Mouse (Mus musculus): Measurements from ENCODE around the gene Morn1.

Morn1 gene

DNA sequence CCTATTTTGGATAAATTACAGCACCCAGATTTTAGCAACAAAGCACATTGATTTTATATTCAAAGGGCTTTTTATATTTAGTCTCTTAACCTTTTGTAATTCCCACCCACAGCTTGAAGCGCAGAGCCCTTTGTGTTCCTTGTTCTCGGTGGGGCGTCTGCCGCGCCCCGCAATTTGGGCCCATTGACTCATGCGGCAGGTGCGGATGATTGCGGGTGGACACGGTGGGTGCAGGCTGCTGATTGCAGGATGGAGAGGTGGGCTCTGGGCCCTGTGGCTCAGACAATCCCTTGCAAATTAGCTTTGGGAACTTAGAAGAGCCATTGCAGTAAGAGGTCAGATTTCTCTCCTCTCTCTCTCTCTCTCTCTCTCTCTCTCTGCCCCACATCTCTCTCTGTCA, 31.9 kb downstream of the Morn1 start:
- DNase-seq (ENCODE audit: low spot score): no peak

DNA sequence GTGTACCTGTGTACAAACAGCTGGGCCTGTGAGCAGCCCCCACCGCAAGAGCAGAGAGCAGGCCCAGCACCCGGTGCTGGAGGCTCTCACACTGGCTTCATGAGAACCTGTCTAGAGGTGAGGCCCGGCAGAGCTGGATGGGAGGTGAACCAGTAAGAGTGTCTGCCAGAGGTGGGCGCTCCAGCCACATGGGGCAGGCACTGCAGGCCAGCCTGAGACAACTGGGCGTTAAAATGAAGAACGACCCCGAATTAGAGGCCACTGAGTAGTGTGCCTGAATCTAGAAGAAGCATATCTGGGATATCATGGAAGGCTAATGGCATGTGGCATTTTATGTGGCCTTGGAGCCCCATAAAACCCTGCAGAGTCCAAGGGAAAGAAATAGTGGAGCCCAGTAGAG, 33.7 kb downstream of the Morn1 start:
- no peak for DNase-seq (ENCODE audit: low spot score)

DNA sequence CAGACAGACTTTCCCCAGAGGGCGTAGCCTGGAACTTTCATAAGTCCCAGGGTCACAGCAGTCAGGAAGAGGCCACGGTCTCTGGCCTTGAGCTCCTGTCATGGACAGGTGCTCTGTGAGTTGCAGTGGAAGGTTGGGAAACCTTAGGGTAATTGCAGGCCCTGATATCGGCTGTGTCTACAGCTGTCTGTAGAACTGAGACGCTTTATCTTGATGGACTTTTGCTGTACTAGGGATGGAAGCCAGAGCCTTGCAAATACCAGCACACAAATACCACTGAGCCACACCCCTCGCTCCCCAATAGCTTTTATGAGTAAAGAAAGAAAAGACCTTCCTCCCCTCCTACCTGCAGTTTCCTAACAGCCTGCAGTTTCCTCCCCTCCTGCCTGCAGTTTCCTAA, 34.2 kb downstream of the Morn1 start:
- DNase-seq (ENCODE audit: low spot score): no peak

DNA sequence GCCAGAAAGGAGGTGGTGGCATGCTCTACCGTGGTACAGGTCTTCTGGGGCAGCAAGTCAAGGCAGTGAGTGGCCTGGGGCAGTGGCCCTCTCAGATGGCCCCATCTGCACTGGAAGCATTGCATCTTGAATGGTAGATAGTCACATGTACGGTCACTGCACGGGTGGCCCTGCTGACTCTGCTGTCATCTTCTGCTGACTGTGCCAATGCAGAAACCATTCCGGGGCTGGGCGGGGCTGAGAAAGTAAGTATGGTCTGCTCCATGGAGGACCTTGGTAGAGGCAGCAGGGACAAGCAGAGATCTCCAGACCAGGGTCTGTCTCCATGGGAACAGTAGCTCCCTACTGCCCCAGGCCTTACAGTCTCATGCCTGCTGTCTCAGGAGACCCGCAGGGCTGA, 34.8 kb downstream of the Morn1 start:
- DNase-seq (ENCODE audit: low spot score): no peak

DNA sequence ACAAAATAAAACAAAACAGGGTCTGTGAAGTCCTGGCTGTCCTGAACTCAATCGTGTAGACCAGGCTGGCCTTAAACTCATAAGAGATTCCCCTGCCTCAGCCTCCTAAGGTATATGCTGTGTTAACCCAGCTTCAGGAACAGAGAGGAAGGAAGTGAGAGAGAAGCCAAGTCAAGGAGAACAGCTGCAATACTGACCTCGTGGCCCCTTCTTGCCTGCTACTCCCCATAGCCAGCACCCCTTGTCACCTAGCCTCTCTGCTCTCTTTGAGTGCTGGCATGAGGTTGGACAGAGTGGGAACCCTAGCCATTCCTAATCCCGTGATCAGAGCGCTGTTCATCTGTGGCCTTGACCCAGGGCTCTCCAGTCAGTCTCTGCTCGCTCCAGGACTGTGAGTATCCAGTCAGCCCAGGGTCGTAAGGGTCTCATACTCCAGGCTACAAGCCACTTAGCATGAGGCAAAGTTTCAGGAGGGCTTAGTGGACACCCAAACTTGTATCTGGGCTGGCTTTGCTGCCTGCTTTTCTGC, 35.6 kb downstream of the Morn1 start:
- DNase-seq (ENCODE audit: low spot score): no peak

DNA sequence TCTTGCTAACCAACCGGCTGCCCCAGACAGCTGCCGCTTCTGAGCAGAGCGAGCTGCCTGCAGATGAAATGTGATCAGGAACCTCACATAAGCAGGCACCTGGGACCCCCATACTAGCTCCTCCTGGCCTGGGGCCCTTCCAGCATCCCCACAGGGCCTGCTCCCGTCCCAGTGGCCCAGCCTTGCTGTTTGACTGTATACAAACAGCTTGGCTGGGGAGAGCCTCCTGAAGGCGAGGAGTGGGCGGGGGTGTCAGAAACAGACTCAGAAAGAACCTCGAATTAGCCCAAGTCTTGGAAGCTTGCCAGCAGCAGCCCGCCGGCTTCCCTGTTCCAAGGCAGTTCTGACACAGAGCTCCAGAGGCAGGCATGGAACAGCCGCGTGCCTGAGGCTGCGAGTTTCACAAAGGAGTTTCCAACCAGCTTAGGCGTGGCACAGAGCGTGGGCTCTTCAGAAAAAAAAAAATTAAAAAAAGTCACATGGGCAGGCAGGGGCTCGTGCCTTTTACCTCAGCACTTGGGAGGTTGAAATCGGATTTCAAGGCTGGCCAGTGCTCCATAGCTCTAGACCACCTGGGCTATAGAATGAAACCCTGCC, 36.2 kb downstream of the Morn1 start:
- DNase-seq (ENCODE audit: low spot score): peak; percentile 95

DNA sequence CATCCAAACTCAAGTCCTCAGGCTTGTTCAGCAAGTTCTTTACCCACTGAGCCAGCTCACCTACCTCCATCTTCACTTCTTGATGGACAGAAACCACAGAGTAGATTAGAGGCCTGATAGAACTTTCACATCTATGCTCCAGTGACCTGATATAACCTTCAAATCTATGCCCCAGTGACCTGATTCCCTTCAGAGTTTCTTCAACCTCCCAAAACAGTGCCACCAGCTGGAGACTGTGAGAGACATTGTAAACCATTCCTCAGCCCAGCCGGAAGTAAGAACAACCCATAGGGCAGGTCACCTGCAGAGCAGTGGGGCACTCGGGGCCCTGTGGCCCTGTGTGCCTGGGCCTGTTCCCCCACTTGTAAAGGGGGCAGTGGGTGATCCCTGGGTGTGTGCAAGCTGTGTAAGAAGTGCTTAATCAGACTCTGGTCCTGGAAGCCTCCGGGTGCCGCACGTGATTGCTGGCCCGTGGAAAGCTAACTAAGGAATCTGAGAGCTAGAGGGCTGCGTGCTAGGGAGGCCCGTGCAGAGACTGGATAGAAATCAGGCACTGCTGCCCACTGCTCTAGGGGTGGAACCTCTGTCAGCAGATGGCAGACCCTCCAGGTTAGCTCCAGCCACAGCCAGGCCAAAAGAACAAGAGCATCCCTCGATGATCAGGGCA, 37.6 kb downstream of the Morn1 start:
- DNase-seq (ENCODE audit: low spot score): no peak

DNA sequence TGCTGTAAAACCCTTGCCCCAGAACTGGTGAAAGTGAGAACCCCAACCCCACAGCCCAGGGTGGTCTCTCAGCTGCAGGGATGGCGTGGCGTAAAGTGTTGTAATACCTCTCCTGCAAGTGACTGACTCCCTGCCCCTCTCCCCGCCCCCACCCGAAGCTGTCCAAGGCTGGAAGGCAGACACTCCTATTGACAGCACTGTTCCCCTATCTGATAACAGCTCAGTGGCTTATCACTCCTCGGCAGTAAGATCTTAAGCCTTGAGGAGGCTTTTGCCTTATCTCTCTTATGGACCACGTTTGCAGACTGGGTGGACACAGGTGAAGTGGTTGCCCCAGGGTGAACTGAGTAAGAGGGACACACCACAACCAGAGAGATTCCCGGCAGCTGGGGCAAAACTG, 38.9 kb downstream of the Morn1 start:
- no peak for DNase-seq (ENCODE audit: low spot score)

DNA sequence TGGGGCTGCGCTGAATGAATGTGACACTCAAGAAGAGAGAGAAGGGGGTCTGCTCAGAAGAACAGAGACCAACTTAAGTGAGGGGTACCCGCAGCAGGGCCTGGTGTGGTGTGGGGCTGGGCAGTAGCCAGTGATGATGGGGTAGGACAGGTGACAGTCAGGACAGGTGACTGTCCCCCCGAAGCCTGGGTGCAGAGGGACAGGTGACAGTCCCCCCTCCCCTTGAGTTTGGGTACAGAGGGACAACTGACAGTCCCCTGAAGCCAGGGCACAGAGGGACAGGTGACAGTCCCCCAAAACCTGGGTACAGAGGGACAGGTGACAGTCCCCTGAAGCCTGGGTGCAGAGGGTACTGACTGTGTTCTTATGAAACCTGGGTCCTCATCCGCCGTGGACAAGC, 39.8 kb downstream of the Morn1 start:
- no peak for DNase-seq (ENCODE audit: low spot score)

DNA sequence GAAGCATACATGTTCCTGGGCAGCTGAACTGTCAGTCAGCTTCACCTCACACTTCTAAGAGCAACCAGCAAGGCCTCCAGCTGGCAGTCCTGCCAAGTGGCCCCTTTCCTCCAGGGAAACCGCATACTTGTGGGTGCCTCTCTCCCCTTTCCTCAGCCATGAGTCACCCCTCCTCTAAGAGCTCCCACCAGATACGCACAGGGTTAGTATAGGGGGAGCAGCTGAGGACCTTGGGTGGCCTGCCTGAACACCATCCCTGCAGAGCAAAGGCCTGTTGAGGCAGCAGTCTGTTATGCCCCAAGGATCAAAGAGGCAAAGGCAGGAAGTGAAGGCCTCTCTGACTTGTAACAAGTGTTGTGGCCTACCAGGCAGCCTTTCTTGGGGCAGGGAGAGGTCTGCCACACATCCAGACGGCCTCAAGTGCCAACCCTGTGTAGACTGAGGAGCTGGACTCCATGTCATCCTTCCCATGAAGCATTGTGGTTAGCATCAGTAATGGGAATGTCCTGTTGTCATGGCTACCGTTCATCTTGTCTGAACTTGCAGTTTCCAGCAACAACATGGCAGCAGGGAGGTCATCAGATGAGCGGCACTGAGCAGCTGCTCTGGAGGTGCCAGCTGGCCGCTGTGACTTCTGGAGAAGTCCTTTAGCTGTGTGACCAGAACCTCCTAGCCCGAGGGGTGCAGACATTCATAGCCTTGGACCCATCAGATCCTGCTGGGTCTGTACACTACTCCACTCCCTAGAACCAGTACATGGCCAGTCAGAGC, 40.4 kb downstream of the Morn1 start:
- no peak for DNase-seq (ENCODE audit: low spot score)

DNA sequence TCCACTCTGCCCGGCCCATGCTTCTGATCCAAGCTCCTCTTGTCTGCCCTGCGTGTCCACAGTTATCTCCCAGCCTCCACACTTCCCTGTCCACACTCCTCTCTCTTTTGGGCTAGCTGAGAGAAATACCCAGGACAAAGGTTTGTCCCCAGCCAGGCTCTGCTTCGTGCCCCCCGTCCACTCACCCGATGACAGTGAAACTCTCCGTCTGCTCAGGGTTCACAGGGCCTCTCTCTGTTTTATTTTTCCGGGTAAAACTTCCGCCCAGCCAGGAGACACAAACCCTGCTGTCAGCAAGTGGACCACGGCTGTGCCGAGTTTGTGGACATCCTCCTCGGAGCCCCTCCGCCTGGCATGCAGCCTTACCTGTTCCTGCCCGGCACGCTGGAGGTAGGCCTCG, 42.0 kb downstream of the Morn1 start:
- no peak for DNase-seq (ENCODE audit: low spot score)

DNA sequence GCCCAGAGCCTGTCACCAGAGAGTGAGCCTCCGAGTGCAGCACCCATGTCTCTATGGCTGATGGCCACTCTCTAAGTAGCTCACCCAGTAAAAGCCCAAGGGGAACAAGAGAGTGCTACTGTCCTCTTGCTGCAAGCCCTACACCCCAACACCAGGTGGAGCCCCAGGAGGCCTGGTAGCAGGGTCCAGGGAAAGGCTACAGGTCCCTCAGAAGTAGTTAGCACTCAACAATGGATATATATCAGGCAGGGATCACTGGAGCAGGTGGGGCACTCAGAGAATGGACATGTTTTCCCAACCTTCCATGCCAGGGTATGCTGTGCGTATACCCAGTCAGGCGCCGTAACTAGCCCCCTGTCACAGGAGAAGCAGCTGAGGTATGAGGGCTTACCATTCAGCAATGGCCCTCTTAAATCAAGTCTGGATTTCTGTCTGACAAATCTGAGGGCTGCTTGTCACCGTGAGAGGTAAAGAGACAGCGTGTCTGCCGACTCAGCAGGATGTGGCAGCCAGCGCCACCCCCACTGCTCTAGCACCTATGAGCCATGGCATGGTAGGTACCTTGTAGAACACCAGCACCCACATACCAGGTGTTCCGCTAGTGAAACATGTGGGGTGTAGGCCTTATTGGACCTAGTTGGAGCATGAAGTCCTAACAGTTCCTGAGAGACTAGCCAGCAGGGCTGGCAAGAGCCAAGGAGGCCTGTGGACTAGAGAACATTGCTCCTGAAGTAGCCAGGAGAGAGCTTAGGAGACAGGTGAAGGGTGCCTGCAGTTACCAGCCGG, 42.9 kb downstream of the Morn1 start:
- DNase-seq (ENCODE audit: low spot score): no peak

DNA sequence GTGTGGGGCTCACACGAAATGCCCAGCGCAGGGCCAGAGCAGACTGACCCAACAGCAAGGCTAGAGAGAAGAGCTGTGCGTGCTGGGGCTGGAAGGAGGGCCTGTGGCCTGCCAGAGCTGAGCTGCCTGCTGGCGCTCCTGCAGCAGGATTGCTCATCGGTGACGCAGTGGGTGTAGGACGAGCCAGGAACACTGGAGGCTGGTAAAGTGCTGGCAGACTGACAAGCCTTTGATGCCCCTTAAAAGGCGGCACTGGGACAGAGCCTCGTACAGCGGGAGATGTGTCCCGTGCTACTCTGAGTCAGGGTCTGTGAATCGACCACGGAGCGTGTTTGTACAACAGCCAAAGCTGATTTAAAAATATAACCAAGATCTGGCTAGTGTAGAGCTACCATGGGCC, 43.6 kb downstream of the Morn1 start:
- DNase-seq (ENCODE audit: low spot score): peak; percentile 81

DNA sequence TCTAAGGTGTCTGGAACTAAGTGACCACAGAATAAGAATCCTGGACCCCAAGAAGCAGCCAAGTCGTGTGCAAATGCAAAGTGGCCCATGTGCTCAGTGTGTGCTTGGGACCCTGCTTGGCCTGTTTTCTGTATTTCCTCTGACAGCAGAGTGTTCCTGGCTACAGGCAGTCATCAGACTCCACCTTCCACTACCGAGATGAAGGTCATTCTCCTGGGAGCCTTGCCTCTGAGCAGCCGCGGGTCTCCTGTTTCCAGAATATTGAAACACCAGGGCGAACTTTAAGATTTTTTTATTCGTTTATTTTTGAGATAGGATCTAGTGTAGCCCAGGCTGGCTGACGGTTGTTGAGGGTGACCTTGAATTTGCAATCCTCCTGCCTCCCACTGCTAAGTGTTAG, 44.2 kb downstream of the Morn1 start:
- DNase-seq (ENCODE audit: low spot score): no peak

DNA sequence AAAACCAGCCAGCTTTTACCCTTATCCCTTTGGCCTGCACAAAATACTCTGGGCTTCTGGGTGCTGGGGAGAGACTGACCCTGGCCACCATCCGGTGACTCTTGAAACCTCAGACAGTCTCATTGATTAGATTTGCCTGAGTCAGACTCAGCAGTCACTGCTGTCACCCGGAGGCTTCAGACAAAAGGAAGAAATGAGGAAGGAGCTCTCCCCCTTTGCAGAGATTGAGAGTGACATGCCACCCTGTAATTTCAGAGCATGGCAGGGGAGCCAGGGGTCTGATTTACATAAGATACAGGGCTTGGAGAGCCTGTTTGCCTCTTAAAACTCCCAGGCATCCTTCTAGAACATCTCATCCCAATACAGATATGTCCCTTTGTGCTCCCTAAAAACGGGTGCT, 46.8 kb downstream of the Morn1 start:
- DNase-seq (ENCODE audit: low spot score): no peak

DNA sequence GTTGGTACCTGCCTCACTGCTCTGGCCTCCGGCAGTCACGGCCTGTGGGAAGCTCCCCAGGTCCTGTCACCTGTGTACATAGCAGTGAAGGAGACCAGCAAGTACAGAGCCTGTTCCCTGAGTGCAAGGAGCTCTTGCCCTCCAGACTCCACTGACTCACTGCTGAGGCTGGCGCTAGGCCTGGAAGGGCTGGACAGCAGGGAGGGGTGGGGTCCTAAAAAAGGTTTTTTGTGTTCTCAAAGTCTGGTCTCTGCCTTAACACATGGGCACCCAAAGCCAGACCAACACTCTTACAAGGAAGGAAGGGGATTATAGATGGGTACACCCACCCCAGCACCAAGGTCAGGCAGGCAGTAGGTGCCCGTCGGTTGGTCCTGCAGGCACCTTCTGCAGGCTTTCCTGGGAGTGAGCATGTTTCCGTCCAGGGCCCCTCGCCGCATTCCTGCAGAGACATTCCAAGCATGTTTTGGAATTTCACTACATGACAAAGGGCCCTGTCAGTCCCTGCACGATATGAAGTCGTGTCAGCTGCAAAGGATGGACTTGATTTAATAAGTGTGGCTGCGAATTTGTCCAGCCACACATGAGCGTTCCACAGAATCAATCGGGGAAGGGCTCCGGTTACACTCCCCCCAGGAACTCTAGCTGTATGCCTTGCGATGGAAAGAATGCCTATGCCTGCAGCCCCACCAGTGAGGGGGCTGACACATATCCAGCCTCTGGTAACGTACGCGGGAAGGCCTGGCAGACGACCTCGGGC, 47.5 kb downstream of the Morn1 start:
- DNase-seq (ENCODE audit: low spot score): no peak

DNA sequence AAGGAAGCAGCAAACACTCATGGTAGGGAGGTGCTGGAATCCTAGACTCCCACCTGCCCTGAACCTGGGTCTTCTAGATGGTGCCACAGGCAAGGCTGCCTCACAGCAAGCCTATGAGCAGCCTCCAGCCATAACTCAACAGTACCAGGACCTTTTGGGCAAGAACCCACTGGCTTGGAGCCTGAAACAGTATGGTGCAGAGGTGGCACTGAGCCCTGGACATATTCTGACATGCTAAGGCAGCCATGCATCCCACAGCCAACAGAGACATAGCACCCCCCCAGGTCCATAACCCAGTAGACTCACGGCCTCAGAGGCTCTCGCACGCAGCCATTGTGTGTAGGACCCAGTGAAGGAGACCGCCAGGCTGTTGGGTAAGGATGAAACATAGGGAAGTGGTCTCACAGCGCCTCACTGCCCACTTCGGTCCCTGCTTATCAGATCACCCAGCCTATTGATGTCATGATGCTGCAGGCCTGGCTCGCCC, 48.4 kb downstream of the Morn1 start:
- DNase-seq (ENCODE audit: low spot score): no peak

DNA sequence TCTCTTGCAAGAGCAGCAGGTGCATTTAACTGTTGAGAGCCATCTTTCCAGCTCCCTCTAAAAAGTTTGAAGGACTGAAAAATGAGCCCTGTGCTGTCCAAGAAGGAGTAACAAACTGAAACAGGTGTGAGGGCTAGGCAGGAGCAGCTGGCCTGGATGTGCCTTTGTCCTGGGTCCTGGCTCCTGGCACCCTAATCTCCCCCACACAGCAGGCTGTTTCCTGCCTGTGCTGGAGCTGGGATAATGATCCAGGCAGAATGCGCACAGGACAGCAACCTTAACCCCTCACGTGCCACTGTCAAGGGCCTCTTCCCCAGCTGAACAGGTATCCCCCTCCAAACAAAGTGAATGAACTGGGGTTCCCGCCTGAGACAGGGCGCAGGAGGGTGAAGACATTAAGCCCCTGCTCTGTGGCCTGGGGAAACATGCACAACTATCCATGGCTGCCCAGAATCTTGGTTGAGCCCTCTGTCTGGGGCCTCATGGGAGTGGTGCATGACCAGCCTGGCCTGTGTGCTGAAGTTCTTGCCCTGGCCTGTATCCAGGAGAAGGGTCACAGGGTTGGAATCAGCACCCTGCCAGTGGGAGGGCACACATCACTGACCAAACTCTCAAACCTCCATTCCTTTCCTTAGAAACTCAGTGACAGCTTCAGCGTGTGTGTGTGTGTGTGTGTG, 49.7 kb downstream of the Morn1 start:
- no peak for DNase-seq (ENCODE audit: low spot score)

DNA sequence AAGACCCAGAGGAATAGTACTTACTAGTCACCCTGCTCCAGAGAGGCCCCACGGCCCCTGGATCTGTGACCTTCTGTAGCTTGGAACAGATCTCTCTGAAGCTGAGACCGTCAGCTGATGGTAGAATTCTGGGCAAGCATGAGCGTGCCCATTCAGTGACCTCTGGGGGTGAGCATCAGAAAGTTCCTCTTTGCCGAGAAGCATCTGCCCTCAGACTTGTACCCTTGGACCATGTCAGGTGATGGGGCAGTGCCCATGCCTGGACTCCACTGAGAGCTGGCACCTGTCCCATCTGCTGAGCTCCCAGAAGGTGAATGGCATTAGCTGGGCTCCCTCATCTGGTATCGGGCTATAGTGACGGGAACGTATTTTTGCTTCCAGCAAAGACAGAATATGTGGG, 51.5 kb downstream of the Morn1 start:
- no peak for DNase-seq (ENCODE audit: low spot score)

DNA sequence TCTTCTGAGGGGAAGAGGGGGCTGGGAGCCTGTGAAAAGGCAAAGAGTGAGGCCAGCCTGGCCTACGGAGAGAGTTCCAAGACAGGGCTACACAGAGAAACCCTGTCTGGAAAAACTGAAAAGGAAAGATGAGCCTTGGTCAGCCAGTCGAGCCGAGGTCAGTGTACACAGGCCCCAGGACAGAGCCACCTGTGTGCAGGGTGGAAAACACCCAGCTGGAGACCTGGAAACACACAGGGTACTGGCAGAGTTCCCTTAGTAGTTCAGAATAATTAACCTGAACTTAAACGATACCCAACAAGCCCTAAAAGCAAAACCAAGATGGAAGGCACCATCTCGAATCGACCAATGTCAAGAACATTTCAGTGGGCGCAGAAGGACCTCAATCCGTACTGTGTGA, 52.1 kb downstream of the Morn1 start:
- DNase-seq (ENCODE audit: low spot score): no peak

Data from left cerebral cortex, adult 11 months (tissue).